Mouse (Mus musculus) C2C12 (cell line): ENCODE data around the gene Sppl3.
A peak's percentile ranks its signal among the peaks of the same experiment; 100 is the strongest.

ENCODE experiments used
- CTCF ChIP-seq: IDR thresholded peaks from one replicate; pipeline ENCODE4 v1.5.1; 2011; ENCODE audit not compliant: control insufficient read depth, insufficient read depth, insufficient read length
- MAX ChIP-seq: IDR thresholded peaks from one replicate; pipeline ENCODE4 v1.6.1; 2011; ENCODE audit warnings: mild to moderate bottlenecking, control low read depth
- MYOD1 ChIP-seq: IDR thresholded peaks from one replicate; pipeline ENCODE4 v1.6.1; 2011; ENCODE audit warnings: low read depth; ENCODE audit not compliant: control insufficient read depth, insufficient read length
- USF1 ChIP-seq: IDR thresholded peaks from one replicate; pipeline ENCODE4 v1.6.1; 2011; ENCODE audit warnings: low read depth, mild to moderate bottlenecking, control low read depth, moderate library complexity

DNA sequence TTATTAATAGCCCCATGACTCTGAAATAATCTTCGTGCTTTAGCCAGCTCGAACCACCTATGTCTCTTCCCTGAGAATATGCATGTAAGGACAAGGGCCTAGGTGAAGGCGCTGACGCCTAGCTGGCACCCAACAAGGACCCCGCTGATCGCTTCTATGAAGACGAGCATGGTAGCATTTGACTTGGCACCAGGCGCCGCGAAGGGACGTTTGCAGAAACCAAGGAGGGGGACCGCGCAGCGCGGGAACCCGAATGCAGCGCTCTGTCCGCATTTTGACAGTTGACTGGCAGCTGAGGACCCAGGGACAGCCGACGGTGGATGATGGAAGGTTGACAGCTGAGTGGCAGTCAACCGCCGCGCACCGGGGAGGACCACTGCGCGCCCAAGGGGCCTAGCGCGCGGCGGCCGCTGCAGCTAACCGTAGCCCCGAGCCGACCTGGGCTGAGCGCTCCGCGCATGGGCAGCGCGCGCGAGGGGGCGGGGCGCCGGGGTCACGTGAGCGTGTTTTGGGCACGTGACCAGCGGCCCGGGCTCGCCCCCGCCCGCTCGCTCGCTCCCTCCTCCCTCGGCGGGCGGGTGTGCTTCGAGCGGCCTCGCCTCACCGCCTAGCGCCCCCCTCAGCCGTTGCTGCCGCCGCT is at the start of gene Sppl3:
- TF ChIP-seq CTCF = peak; percentile 37
- peak; percentile 72 for TF ChIP-seq MAX
- TF ChIP-seq USF1 = peak; percentile 97
- TF ChIP-seq MYOD1 = no peak
